Mouse (Mus musculus): ENCODE measurements at regions not wholly inside any gene's neighbourhood (a gene's known extent, or its start where the extent isn't known, plus 50 kb on each side); places are given as distances from the start of the nearest gene placed in this dataset.

DNA sequence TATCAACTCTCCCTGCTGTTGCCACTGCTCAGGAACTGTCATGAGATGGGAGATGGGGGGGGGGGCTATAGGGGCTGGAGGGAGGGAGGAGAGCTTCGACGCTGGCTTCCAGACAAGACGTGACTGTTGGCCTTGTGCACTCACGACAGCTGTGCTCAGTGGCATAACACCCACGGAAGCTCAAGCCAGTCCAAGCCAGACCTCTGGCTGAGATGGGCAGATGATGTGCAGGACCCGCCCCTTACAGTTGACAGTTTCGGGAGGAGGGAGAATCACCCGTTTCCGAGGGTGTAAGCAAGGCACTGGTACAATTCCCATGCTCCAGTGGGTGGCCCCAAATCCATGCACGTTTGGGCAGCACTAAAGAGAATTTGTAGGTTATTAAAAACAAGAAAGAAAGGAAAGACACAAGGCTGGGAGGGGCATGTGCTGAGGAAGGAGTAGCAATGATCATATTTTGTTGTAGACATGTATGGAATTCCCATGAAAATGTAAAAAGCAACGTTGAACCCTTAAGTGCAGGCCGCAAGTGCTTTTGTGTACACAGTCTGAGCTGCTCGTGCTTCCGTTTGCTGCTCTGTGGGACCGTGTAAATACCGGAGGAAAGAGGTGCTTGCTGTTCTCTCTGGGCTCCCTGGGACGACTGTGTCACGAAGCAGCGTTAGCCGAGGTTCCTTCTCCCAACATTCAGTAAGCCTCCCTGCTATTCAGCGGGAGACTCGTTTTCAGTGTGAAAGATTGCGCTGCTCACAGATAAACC, 188.2 kb upstream of the Serp2 start:
- Histone ChIP-seq H3K4me1 (ENCODE audit: insufficient read depth, low read depth, low read length) (no peaks in the 10 kb centered on the region; the same call in 1 of the 2 replicates), H3K36me3 (ENCODE audit: insufficient read depth, low read length) (no peaks in the 10 kb centered on the region), H3K4me3 (ENCODE audit: low read depth, low read length) (no peak overlapping the region), H3K27ac (ENCODE audit: low read length) (peak overlapping the region; percentile 72), H3K9me3 (ENCODE audit: low read length) (no peaks in the 10 kb centered on the region), H3K9ac (replicated peaks; ENCODE audit: low read depth) (no peak overlapping the region), H3K27me3 (replicated peaks; ENCODE audit: insufficient read depth, low read length) (no peaks in the 10 kb centered on the region), H3K4me2 (replicated peaks; ENCODE audit: low read depth, low read length) (peak overlapping the region; percentile 32)
- TF ChIP-seq CTCF (IDR thresholded peaks at IDR 0.05) (peak; percentile 51), EP300 (IDR thresholded peaks at IDR 0.05) (peak; percentile 23; the same call in 1 of the 2 replicates)
- DNase-seq (ENCODE audit: low spot score) = peak; percentile 90
- ATAC-seq = peak; percentile 91
- 24% methylated on average over 23 of the region's 23 CpGs for whole genome bisulfite sequencing

DNA sequence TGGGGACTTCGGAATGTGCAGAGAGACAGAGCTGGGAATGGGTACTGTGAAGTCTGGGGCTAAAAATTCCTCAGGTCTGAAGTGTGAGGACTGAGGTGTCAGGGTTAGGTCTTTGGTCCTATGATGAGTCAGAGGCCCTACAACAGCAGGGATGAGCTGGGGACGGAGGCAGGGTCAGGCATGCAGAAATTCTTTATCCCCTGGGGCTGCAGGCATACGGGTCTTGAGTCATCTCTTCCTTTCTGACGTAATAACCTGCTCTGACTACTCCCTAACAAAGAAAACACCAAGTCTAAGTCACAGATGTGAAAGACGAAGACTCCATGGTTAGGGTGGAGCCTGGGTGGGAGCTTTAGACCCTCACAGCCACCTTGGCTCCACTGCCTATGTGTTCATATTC, 185.6 kb upstream of the Serp2 start:
- DNase-seq (ENCODE audit: low spot score) (no peak), ATAC-seq (no peak)
- H3K27me3 ChIP-seq (replicated peaks; ENCODE audit: insufficient read depth, low read length) = no peaks in the 10 kb centered on the region
- no peaks in the 10 kb centered on the region for H3K36me3 ChIP-seq (ENCODE audit: insufficient read depth, low read length)
- WGBS = 74% methylated on average over 5 of the region's 5 CpGs
- H3K9ac ChIP-seq (replicated peaks; ENCODE audit: low read depth) = no peak overlapping the region
- H3K4me2 ChIP-seq (replicated peaks; ENCODE audit: low read depth, low read length) = no peak overlapping the region
- H3K27ac ChIP-seq (ENCODE audit: low read length) = no peak overlapping the region
- no peak for TF ChIP-seq EP300 (IDR thresholded peaks at IDR 0.05)
- H3K9me3 ChIP-seq (ENCODE audit: low read length) = no peaks in the 10 kb centered on the region
- no peak overlapping the region for H3K4me3 ChIP-seq (ENCODE audit: low read depth, low read length)
- peaks cover 4% of the 10 kb centered on the region; the same call in 1 of the 2 replicates for H3K4me1 ChIP-seq (ENCODE audit: insufficient read depth, low read depth, low read length)

DNA sequence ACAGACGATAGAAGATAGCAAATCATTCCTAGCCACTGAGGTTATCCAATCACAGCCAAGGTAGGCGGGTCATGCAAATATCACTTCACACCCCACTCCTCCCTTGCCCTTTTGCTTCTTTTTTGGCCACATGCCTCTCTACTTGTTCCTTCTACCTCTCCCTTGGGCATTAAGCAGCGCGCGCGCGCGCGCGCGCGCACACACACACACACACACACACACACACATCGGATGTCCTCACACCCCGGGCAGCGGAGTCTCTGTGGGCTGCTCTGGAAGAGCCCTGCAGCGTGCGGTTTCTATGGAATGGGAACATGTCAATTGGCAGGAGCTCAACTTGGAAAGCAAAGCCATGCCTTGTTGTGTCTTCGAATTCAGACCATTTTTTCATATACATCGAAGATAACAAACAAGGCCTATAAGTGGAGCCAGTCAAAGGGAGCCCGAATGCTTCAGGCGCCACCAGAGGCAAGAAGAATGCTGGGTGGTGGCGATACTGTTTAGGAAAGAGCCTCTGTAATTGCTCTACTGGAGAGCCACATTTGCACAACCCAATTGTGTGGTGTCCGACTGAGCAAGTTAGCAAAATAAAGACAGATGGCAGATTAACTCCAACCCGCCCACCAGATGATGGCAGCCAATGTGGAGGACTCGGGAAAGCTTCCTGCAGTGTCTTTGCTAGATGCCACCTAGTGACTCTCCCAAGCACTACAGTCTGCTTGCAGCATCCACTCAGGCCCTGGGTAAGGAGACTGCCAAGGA, 183.3 kb upstream of the Serp2 start:
- TF ChIP-seq CTCF (IDR thresholded peaks at IDR 0.05) = peak; percentile 79
- TF ChIP-seq EP300 (IDR thresholded peaks at IDR 0.05) = peak; percentile 25; the same call in 1 of the 2 replicates
- Histone ChIP-seq H3K36me3 (ENCODE audit: insufficient read depth, low read length) (no peaks in the 10 kb centered on the region), H3K9me3 (ENCODE audit: low read length) (no peaks in the 10 kb centered on the region), H3K4me2 (replicated peaks; ENCODE audit: low read depth, low read length) (no peak overlapping the region), H3K4me3 (ENCODE audit: low read depth, low read length) (no peak overlapping the region), H3K4me1 (ENCODE audit: insufficient read depth, low read depth, low read length) (peaks cover 4% of the 10 kb centered on the region; the same call in 1 of the 2 replicates), H3K27me3 (replicated peaks; ENCODE audit: insufficient read depth, low read length) (no peaks in the 10 kb centered on the region), H3K27ac (ENCODE audit: low read length) (no peak overlapping the region), H3K9ac (replicated peaks; ENCODE audit: low read depth) (no peak overlapping the region)
- ATAC-seq = peak; percentile 25
- 47% methylated on average over 25 of the region's 25 CpGs for WGBS
- peak; percentile 89 for DNase-seq (ENCODE audit: low spot score)

DNA sequence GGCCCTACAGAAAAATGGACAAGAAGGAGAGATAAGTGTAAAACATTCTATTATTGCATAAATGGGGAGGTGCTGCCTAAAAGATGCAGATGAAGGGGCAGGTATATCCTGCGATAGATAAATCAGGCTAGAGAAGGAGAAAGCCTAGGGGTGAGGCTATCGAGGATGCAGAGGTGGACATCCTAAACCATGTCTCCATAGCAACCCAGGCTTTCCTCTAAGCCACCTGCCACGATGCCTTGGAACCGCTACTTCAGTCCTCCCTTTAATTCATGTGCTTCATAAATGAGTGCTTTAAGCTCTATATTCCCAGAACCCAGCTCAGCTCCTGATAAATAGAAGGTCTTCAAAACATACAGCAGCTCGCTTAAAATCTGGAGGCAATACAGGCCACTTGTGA, 179.3 kb upstream of the Serp2 start:
- H3K4me3 ChIP-seq (ENCODE audit: low read depth, low read length) = no peak overlapping the region
- H3K4me2 ChIP-seq (replicated peaks; ENCODE audit: low read depth, low read length) = no peak overlapping the region
- no peak overlapping the region for H3K27ac ChIP-seq (ENCODE audit: low read length)
- no peaks in the 10 kb centered on the region for H3K27me3 ChIP-seq (replicated peaks; ENCODE audit: insufficient read depth, low read length)
- no peaks in the 10 kb centered on the region for H3K9me3 ChIP-seq (ENCODE audit: low read length)
- TF ChIP-seq CTCF (IDR thresholded peaks at IDR 0.05) = no peak
- no peak for TF ChIP-seq EP300 (IDR thresholded peaks at IDR 0.05)
- H3K36me3 ChIP-seq (ENCODE audit: insufficient read depth, low read length) = no peaks in the 10 kb centered on the region
- ATAC-seq = no peak
- H3K4me1 ChIP-seq (ENCODE audit: insufficient read depth, low read depth, low read length) = peaks cover 17% of the 10 kb centered on the region; the same call in 1 of the 2 replicates
- WGBS = 89% methylated on average over 5 of the region's 5 CpGs
- no peak for DNase-seq (ENCODE audit: low spot score)
- no peak overlapping the region for H3K9ac ChIP-seq (replicated peaks; ENCODE audit: low read depth)

DNA sequence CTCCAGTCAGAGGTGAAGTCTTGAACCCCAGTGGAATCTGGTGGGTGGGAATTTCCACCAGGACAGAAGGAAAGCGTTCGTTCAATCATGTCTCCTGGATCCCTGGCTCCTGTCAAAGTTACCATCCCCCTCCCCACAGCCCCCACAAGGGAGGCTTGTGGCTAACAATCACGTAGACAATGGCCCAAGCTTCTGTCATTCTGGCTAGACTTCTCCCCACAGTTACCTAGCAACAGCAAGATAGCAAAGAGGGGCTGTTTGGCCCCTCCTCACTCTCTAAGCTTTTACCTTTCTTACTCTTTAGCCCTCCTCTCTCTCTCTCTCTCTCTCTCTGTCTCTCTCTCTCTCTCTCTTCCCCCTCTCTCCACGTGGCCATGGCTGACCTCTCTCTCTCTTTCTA, 178.4 kb upstream of the Serp2 start:
- no peak for ATAC-seq
- TF ChIP-seq EP300 (IDR thresholded peaks at IDR 0.05) (no peak), CTCF (IDR thresholded peaks at IDR 0.05) (no peak)
- Histone ChIP-seq H3K4me2 (replicated peaks; ENCODE audit: low read depth, low read length) (no peak overlapping the region), H3K36me3 (ENCODE audit: insufficient read depth, low read length) (no peaks in the 10 kb centered on the region), H3K27me3 (replicated peaks; ENCODE audit: insufficient read depth, low read length) (no peaks in the 10 kb centered on the region), H3K4me3 (ENCODE audit: low read depth, low read length) (no peak overlapping the region), H3K9me3 (ENCODE audit: low read length) (no peaks in the 10 kb centered on the region), H3K4me1 (ENCODE audit: insufficient read depth, low read depth, low read length) (peaks cover 17% of the 10 kb centered on the region; the same call in 1 of the 2 replicates), H3K9ac (replicated peaks; ENCODE audit: low read depth) (no peak overlapping the region), H3K27ac (ENCODE audit: low read length) (no peak overlapping the region)
- DNase-seq (ENCODE audit: low spot score) = no peak
- whole genome bisulfite sequencing = 63% methylated on average over 4 of the region's 4 CpGs

DNA sequence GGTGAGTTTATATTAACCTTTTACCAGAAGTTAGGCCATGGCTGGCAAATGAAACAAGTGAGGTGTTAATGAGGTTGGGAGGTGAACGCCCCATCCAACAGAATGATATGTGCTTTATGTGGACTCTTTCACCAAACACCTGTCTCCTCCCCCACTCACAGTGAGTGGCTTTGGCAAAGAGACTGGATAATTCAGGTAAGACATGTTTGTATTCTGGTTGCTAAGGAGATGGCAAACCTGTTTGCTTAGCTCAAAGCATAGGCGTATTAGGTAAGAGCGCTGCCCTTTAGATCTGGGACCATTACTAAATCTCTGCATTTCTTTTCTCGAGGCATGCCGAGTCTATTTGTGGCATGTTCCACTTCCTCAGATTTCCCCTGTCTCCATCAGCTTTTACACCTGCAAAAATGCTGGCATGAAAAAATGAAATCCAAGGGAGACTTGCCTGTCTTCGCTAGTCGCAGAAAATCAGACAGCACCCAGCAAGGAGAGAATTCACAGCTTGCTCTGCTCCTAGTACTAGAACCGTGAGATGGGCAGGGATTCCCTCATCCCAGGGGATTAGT, 176.7 kb upstream of the Serp2 start:
- Histone ChIP-seq H3K36me3 (ENCODE audit: insufficient read depth, low read length) (no peaks in the 10 kb centered on the region), H3K27me3 (replicated peaks; ENCODE audit: insufficient read depth, low read length) (no peaks in the 10 kb centered on the region), H3K4me1 (ENCODE audit: insufficient read depth, low read depth, low read length) (peaks cover 14% of the 10 kb centered on the region; the same call in 1 of the 2 replicates), H3K4me3 (ENCODE audit: low read depth, low read length) (no peak overlapping the region), H3K9ac (replicated peaks; ENCODE audit: low read depth) (no peak overlapping the region), H3K27ac (ENCODE audit: low read length) (0 out of 2 replicates have a peak overlapping the region, but pooled peaks have one; percentile 54), H3K4me2 (replicated peaks; ENCODE audit: low read depth, low read length) (no peak overlapping the region), H3K9me3 (ENCODE audit: low read length) (no peaks in the 10 kb centered on the region)
- peak; percentile 94 for ATAC-seq
- DNase-seq (ENCODE audit: low spot score) = peak; percentile 95
- WGBS = 64% methylated on average over 8 of the region's 8 CpGs
- no peak for TF ChIP-seq CTCF (IDR thresholded peaks at IDR 0.05)
- TF ChIP-seq EP300 (IDR thresholded peaks at IDR 0.05) = peak; percentile 91
